Mouse (Mus musculus) lung, adult 2 months (tissue): ENCODE results near the gene Bak1. TPM values are rescaled to one million over a fixed set of nuclear protein-coding genes. Genes with fewer than 3 reads are reported as not detected.

ENCODE experiments used
- DNase-seq: peaks from one replicate; pipeline ENCODE4 v3.0.0; 2022
- H3K4me1 ChIP-seq: fragments of 200-500 bp; 2 replicates; pipeline ENCODE4 v1.6.1; 2011; ENCODE audit warnings: low read length; ENCODE audit not compliant: control insufficient read depth, insufficient read depth
- H3K4me3 ChIP-seq: fragments of 200-500 bp; replicated peaks from 2 replicates; pipeline ENCODE3; 2011; ENCODE audit warnings: low read depth, mild to moderate bottlenecking, control low read depth, low read length; ENCODE audit errors: extremely low read depth
- CTCF ChIP-seq: fragments of 200-500 bp; IDR thresholded peaks from 2 replicates; pipeline ENCODE4 v1.5.1; 2011; ENCODE audit warnings: mild to moderate bottlenecking, low read length, control low read depth; ENCODE audit not compliant: insufficient read depth
- POLR2A ChIP-seq: fragments of 200-500 bp; IDR thresholded peaks from 2 replicates; pipeline ENCODE4 v1.6.1; 2011; ENCODE audit warnings: low read depth, mild to moderate bottlenecking, control low read depth, low read length, borderline replicate concordance; ENCODE audit errors: extremely low read depth
- WGBS: fragments of 180-500 bp; shearing (Covaris S2); methylation state at CpG from one replicate; pipeline ENCODE4 v1.1.7; 2018; 5-methylcytosine and 5-hydroxymethylcytosine counted together
- polyA plus RNA-seq: library from polyadenylated mRNA; depleted of rRNA; stranded (reverse); fragments of >200 nt; gene quantifications from 2 replicates; pipeline ENCODE4 v1.2.3, GENCODE M21; 2012

Gene Bak1
- polyA plus RNA-seq, 1 experiment = 55.8 TPM

- TF ChIP-seq POLR2A (no peak), CTCF (no peak)
- peaks cover 2% of the 10 kb centered on the region; the same call in 1 of the 2 replicates for H3K4me1 ChIP-seq
- DNase-seq = no peak
- no peak overlapping the region for H3K4me3 ChIP-seq
- WGBS = 85% methylated on average over 17 of the region's 17 CpGs
These were observed 3.4 kb downstream of the Bak1 start for GRCm38 (mm10) chr17:27025326-27025902.

GRCm38 (mm10) chr17:27023342-27023741 lies 5.5 kb downstream of the Bak1 start:
- WGBS = 85% methylated on average over 4 of the region's 4 CpGs
- TF ChIP-seq CTCF = no peak
- no peak for TF ChIP-seq POLR2A
- peaks cover under 1% of the 10 kb centered on the region for H3K4me1 ChIP-seq
- H3K4me3 ChIP-seq = no peak overlapping the region
- DNase-seq = no peak

GRCm38 (mm10) chr17:27021736-27022135 lies 7.1 kb downstream of the Bak1 start:
- no peak for DNase-seq
- 89% methylated on average over 9 of the region's 9 CpGs for WGBS
- no peak for TF ChIP-seq CTCF
- TF ChIP-seq POLR2A = no peak
- Histone ChIP-seq H3K4me1 (peaks cover 3% of the 10 kb centered on the region; the same call in 1 of the 2 replicates), H3K4me3 (no peak overlapping the region)

- no peak for TF ChIP-seq POLR2A
- TF ChIP-seq CTCF = no peak
- no peak for DNase-seq
- Histone ChIP-seq H3K4me1 (peaks cover 3% of the 10 kb centered on the region; the same call in 1 of the 2 replicates), H3K4me3 (no peak overlapping the region)
- WGBS = 88% methylated on average over 14 of the region's 14 CpGs
These were observed 7.7 kb downstream of the Bak1 start for GRCm38 (mm10) chr17:27021076-27021475.

GRCm38 (mm10) chr17:27018555-27019196 lies 10.1 kb downstream of the Bak1 start:
- TF ChIP-seq POLR2A (no peak), CTCF (no peak)
- DNase-seq = no peak
- 37% methylated on average over 12 of the region's 12 CpGs for WGBS
- peaks cover 3% of the 10 kb centered on the region; the same call in 1 of the 2 replicates for H3K4me1 ChIP-seq
- no peak overlapping the region for H3K4me3 ChIP-seq

- no peak for TF ChIP-seq POLR2A
- TF ChIP-seq CTCF = no peak
- H3K4me1 ChIP-seq = peaks cover 3% of the 10 kb centered on the region; the same call in 1 of the 2 replicates
- DNase-seq = peak; percentile 86
- H3K4me3 ChIP-seq = peak overlapping the region; percentile 71
- 8% methylated on average over 34 of the region's 34 CpGs for WGBS
These were observed 11.0 kb downstream of the Bak1 start for GRCm38 (mm10) chr17:27017564-27018499.

- 25% methylated on average over 6 of the region's 6 CpGs for WGBS
- Histone ChIP-seq H3K4me3 (no peak overlapping the region), H3K4me1 (no peaks in the 10 kb centered on the region)
- TF ChIP-seq CTCF (no peak), POLR2A (no peak)
- DNase-seq = no peak
These were observed 15.9 kb downstream of the Bak1 start for GRCm38 (mm10) chr17:27012909-27013308.

- TF ChIP-seq CTCF (no peak), POLR2A (no peak)
- WGBS = 46% methylated on average over 14 of the region's 14 CpGs
- no peaks in the 10 kb centered on the region for H3K4me1 ChIP-seq
- H3K4me3 ChIP-seq = no peak overlapping the region
- DNase-seq = no peak
These were observed 16.7 kb downstream of the Bak1 start for GRCm38 (mm10) chr17:27011998-27012672.

- WGBS = 83% methylated on average over 10 of the region's 10 CpGs
- Histone ChIP-seq H3K4me3 (no peak overlapping the region), H3K4me1 (no peaks in the 10 kb centered on the region)
- no peak for DNase-seq
- TF ChIP-seq CTCF (no peak), POLR2A (no peak)
These were observed 17.6 kb downstream of the Bak1 start for GRCm38 (mm10) chr17:27011167-27011566.

GRCm38 (mm10) chr17:27008277-27008676 lies 20.5 kb downstream of the Bak1 start:
- 73% methylated on average over 2 of the region's 2 CpGs for WGBS
- H3K4me3 ChIP-seq = no peak overlapping the region
- DNase-seq = no peak
- H3K4me1 ChIP-seq = no peaks in the 10 kb centered on the region
- TF ChIP-seq CTCF (no peak), POLR2A (no peak)
